Comparison of ENCODE assay signal across 16 mouse cellular contexts in the genomic region with DNA sequence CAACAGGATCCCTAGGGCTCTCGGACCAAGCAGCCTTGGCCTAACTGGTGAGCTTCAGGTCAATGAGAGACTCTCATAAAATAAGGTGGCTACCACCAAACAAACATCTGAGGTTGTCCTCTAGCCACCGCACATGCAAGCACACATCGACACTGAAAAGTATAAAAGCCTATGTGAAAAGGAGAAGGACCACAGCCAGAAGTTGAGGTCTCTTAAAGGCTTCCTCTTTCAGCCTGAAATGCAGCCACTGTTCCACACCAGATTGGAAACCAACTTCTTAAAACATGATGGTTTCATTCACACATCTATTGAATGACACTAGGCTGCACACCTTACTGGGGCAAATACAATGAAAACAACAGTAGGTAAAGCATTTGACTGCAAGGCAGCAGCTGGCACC.
"Had no signal": no experiment of that assay in that cellular context is flagged by ENCODE, and none has a peak within 500 bp of the region (broad histone marks: within the 10 kb centered on the region; RNA-seq: fewer than 3 reads in every experiment).

No protein-coding gene starts in this region.

- H3K9ac ChIP-seq: kidney, embryonic 15.5 days; liver, embryonic 13.5 days; stomach, embryonic 15.5 days had no signal

- H3K4me2 ChIP-seq: kidney, embryonic 15.5 days; liver, embryonic 13.5 days; midbrain, embryonic 11.5 days; stomach, embryonic 15.5 days had no signal

- H3K27ac ChIP-seq: kidney, embryonic 15.5 days; left cerebral cortex, adult 2 months; liver, embryonic 13.5 days; stomach, embryonic 15.5 days had no signal

- DNase-seq: kidney, adult 8-10 months; kidney, postnatal 10 days; kidney, postnatal 36 days; layer of hippocampus, postnatal 36 days; liver, embryonic 13.5 days; lung, adult 2 months; lung, postnatal 14 days; lung, postnatal 4 days; midbrain, embryonic 14.5 days; right cerebral cortex, postnatal 4 days; thymus, postnatal 14 days; thymus, postnatal 4 days had no signal

- H3K27me3 ChIP-seq: kidney, embryonic 15.5 days; stomach, embryonic 15.5 days had no signal

- H3K36me3 ChIP-seq: kidney, embryonic 15.5 days; liver, embryonic 13.5 days; stomach, embryonic 15.5 days had no signal

- H3K4me3 ChIP-seq: kidney, embryonic 15.5 days; left cerebral cortex, adult 2 months; liver, embryonic 13.5 days; stomach, embryonic 15.5 days had no signal

- H3K9me3 ChIP-seq: kidney, embryonic 15.5 days; liver, embryonic 13.5 days; stomach, embryonic 15.5 days had no signal
